7 mouse cellular contexts compared by ENCODE assay signal in genomic region chr5:93265801-93266580, GRCm38 (mm10). TPM values are rescaled to one million over a fixed set of nuclear protein-coding genes. Genes with fewer than 3 reads are reported as not detected.
DNase-seq lines count a peak whose midpoint lies in the region; ATAC-seq and TF ChIP-seq lines count a peak whose summit lies in the region.

No protein-coding gene starts in this region.

- no peak for TF ChIP-seq CTCF in MEL (IDR thresholded peaks at IDR 0.05 in 2 of 3, conservative IDR thresholded peaks at IDR 0.05 in 1 of 3; ENCODE audit: control insufficient read depth in 1 of 3, insufficient read depth in 1 of 3, low read depth in 2 of 3, low read length in 3 of 3, poor library complexity in 1 of 3, severe bottlenecking in 1 of 3)

- peak overlapping the region; percentile 60 to 74 for H3K4me3 ChIP-seq in MEL (ENCODE audit: control insufficient read depth in 1 of 2, insufficient read depth in 1 of 2, low read depth in 2 of 2, low read length in 2 of 2)
- H3K4me3 ChIP-seq in embryonic facial prominence, embryonic 13.5 days = peak overlapping the region; percentile 97
- H3K4me3 ChIP-seq in hindbrain, embryonic 16.5 days (ENCODE audit: low read length) = peak overlapping the region; percentile 92
- peak overlapping the region; percentile 80 for H3K4me3 ChIP-seq in liver, embryonic 15.5 days (replicated peaks)
- H3K4me3 ChIP-seq in stomach, embryonic 15.5 days (replicated peaks) = no peak overlapping the region; the same call in 1 of the 2 replicates

- WGBS in embryonic facial prominence, embryonic 13.5 days = 65% methylated on average over 13 of the region's 13 CpGs
- 70% methylated on average over 13 of the region's 13 CpGs for WGBS in hindbrain, embryonic 16.5 days
- 49% methylated on average over 13 of the region's 13 CpGs for WGBS in liver, embryonic 15.5 days (ENCODE audit: insufficient replicate concordance)
- 54% methylated on average over 13 of the region's 13 CpGs for WGBS in stomach, embryonic 15.5 days

- H3K79me2 ChIP-seq in MEL (ENCODE audit: control insufficient read depth, insufficient read depth, low read length, poor library complexity) = peaks cover 1% of the 10 kb centered on the region; the same call in 1 of the 2 replicates

- H3K27me3 ChIP-seq in MEL (ENCODE audit: control insufficient read depth in 1 of 2, insufficient read depth in 2 of 2, low read length in 2 of 2) = no peaks in the 10 kb centered on the region
- H3K27me3 ChIP-seq in embryonic facial prominence, embryonic 13.5 days = no peaks in the 10 kb centered on the region
- no peaks in the 10 kb centered on the region for H3K27me3 ChIP-seq in hindbrain, embryonic 16.5 days (replicated peaks; ENCODE audit: control insufficient read depth, insufficient read depth, low read length)
- peaks cover 10% of the 10 kb centered on the region; the same call in 1 of the 2 replicates for H3K27me3 ChIP-seq in liver, embryonic 15.5 days
- no peaks in the 10 kb centered on the region for H3K27me3 ChIP-seq in stomach, embryonic 15.5 days (replicated peaks)

- peak overlapping the region; percentile 62 for H3K27ac ChIP-seq in MEL (ENCODE audit: control insufficient read depth, low read depth, low read length)
- H3K27ac ChIP-seq in embryonic facial prominence, embryonic 13.5 days = peak overlapping the region; percentile 79; the same call in 1 of the 2 replicates
- H3K27ac ChIP-seq in hindbrain, embryonic 16.5 days (ENCODE audit: low read depth, low read length) = peak overlapping the region; percentile 87
- H3K27ac ChIP-seq in liver, embryonic 15.5 days (replicated peaks) = 0 out of 2 replicates have a peak overlapping the region, but pooled peaks have one; percentile 21
- H3K27ac ChIP-seq in stomach, embryonic 15.5 days = peak overlapping the region; percentile 80

- intact Hi-C loops in gastrocnemius, postnatal 36 days (cut with DNase I) = loop anchor here (5.0 kb wide), 2 partner anchors 84 to 174 kb away; partner anchors contain the start of gene Sept11

- H3K4me2 ChIP-seq in embryonic facial prominence, embryonic 13.5 days = peak overlapping the region; percentile 61
- H3K4me2 ChIP-seq in hindbrain, embryonic 16.5 days (ENCODE audit: low read length) = peak overlapping the region; percentile 61
- peak overlapping the region; percentile 88 for H3K4me2 ChIP-seq in liver, embryonic 15.5 days
- H3K4me2 ChIP-seq in stomach, embryonic 15.5 days = peak overlapping the region; percentile 49

- TF ChIP-seq EP300 in MEL (IDR thresholded peaks at IDR 0.05; ENCODE audit: low read depth in 1 of 2, low read length in 2 of 2) = no peak

- peaks cover 0 to 31% of the 10 kb centered on the region in 2 experiments; a peak in 3 of 4 replicates for H3K36me3 ChIP-seq in MEL (ENCODE audit: control insufficient read depth in 1 of 2, insufficient read depth in 2 of 2, low read length in 2 of 2)
- peaks cover 12% of the 10 kb centered on the region for H3K36me3 ChIP-seq in embryonic facial prominence, embryonic 13.5 days
- peaks cover 5% of the 10 kb centered on the region for H3K36me3 ChIP-seq in hindbrain, embryonic 16.5 days (ENCODE audit: control insufficient read depth, insufficient read depth, low read length)
- peaks cover 9% of the 10 kb centered on the region for H3K36me3 ChIP-seq in liver, embryonic 15.5 days (replicated peaks)
- H3K36me3 ChIP-seq in stomach, embryonic 15.5 days = peaks cover 5% of the 10 kb centered on the region; the same call in 1 of the 2 replicates

- DNase-seq in MEL (ENCODE audit: low read depth, low spot score) = peak; percentile 60
- no peak for DNase-seq in gastrocnemius, postnatal 36 days
- DNase-seq in thymus, postnatal 10 days (ENCODE audit: low spot score in 2 of 2) = no peak

- no peak for TF ChIP-seq POLR2A in MEL (IDR thresholded peaks at IDR 0.05; ENCODE audit: control insufficient read depth in 1 of 2, insufficient read depth in 1 of 2, low read depth in 1 of 2, low read length in 2 of 2, poor library complexity in 1 of 2)

- H3K9ac ChIP-seq in MEL (ENCODE audit: control insufficient read depth, low read depth, low read length, poor library complexity, severe bottlenecking) = peak overlapping the region; percentile 74
- H3K9ac ChIP-seq in embryonic facial prominence, embryonic 13.5 days = peak overlapping the region; percentile 67; the same call in 1 of the 2 replicates
- 0 out of 2 replicates have a peak overlapping the region, but pooled peaks have one; percentile 27 for H3K9ac ChIP-seq in hindbrain, embryonic 16.5 days (ENCODE audit: low read depth, low read length)
- no peak overlapping the region for H3K9ac ChIP-seq in liver, embryonic 15.5 days
- H3K9ac ChIP-seq in stomach, embryonic 15.5 days = no peak overlapping the region

- no peaks in the 10 kb centered on the region for H3K9me3 ChIP-seq in MEL (replicated peaks; ENCODE audit: insufficient read depth, low read length)
- H3K9me3 ChIP-seq in embryonic facial prominence, embryonic 13.5 days = no peaks in the 10 kb centered on the region
- H3K9me3 ChIP-seq in hindbrain, embryonic 16.5 days (ENCODE audit: control insufficient read depth, low read length) = no peaks in the 10 kb centered on the region
- H3K9me3 ChIP-seq in liver, embryonic 15.5 days (replicated peaks) = no peaks in the 10 kb centered on the region
- no peaks in the 10 kb centered on the region for H3K9me3 ChIP-seq in stomach, embryonic 15.5 days

- peaks cover 9 to 19% of the 10 kb centered on the region in 2 experiments; a peak in 3 of 4 replicates for H3K4me1 ChIP-seq in MEL (ENCODE audit: control insufficient read depth in 1 of 2, insufficient read depth in 2 of 2, low read length in 2 of 2)
- peaks cover 36% of the 10 kb centered on the region for H3K4me1 ChIP-seq in embryonic facial prominence, embryonic 13.5 days
- H3K4me1 ChIP-seq in hindbrain, embryonic 16.5 days (ENCODE audit: control insufficient read depth, insufficient read depth, low read depth, low read length) = peaks cover 14% of the 10 kb centered on the region
- peaks cover 49% of the 10 kb centered on the region for H3K4me1 ChIP-seq in liver, embryonic 15.5 days (replicated peaks)
- no peaks in the 10 kb centered on the region for H3K4me1 ChIP-seq in stomach, embryonic 15.5 days

- ATAC-seq in embryonic facial prominence, embryonic 13.5 days (ENCODE audit: insufficient number of reproducible peaks, insufficient read depth, low FRiP score, low TSS enrichment, low read depth) = no peak
- no peak for ATAC-seq in hindbrain, embryonic 16.5 days
- ATAC-seq in liver, embryonic 15.5 days (ENCODE audit: insufficient read depth) = no peak
- ATAC-seq in stomach, embryonic 15.5 days (ENCODE audit: insufficient read depth, low FRiP score, low read depth) = no peak

- no peak; the same call in 1 of the 2 replicates for TF ChIP-seq RAD21 in MEL (IDR thresholded peaks at IDR 0.05; ENCODE audit: low read depth, low read length)

TF ChIP-seq in MEL, 35 proteins besides CTCF, POLR2A, EP300 and RAD21 (continues in another document):
- TF ChIP-seq USF2 (IDR thresholded peaks at IDR 0.05; ENCODE audit: borderline replicate concordance in 1 of 2, insufficient read depth in 1 of 2, low read depth in 1 of 2, low read length in 2 of 2) (no peak), GABPA (IDR thresholded peaks at IDR 0.05; ENCODE audit: low read depth, low read length) (no peak), NELFE (IDR thresholded peaks at IDR 0.05; ENCODE audit: low read depth, low read length) (0 out of 2 replicates have a peak, but pooled peaks have one; percentile 7), ZKSCAN1 (IDR thresholded peaks at IDR 0.05; ENCODE audit: low read depth, low read length) (no peak), E2F4 (IDR thresholded peaks at IDR 0.05; ENCODE audit: borderline replicate concordance, low read depth, low read length) (no peak), MYB (IDR thresholded peaks at IDR 0.05; ENCODE audit: low read depth, low read length) (no peak), TBP (IDR thresholded peaks at IDR 0.05; ENCODE audit: low read depth, low read length) (no peak), ELF1 (IDR thresholded peaks at IDR 0.05; ENCODE audit: low read depth, low read length) (no peak), ETS1 (IDR thresholded peaks at IDR 0.05; ENCODE audit: low read depth, low read length) (0 out of 2 replicates have a peak, but pooled peaks have one; percentile 30)

RNA-seq across cellular contexts. Expression of gene Ccng2, which starts 1.1 kb away (rescaled TPM):
- 1.0 and 4.6 TPM in 2 replicates for total RNA-seq in MEL (2012; rRNA removed)
- 1 to 10 TPM in 1 of 2 experiments, not detected in 1; 3.7 TPM for polyA plus RNA-seq in MEL (2012; ENCODE audit: insufficient read depth in 1 of 2, insufficient read length in 2 of 2, low read depth in 1 of 2, low replicate concordance in 2 of 2, missing spikeins in 1 of 2)
- polyA plus RNA-seq in embryonic facial prominence, embryonic 13.5 days (2015; fragmentation: Nextera tagmentation; extraction: Ambion mirVana) = 72.0 and 87.0 TPM in 2 replicates
- polyA plus RNA-seq in hindbrain, embryonic 16.5 days (2015; fragmentation: Nextera tagmentation; extraction: Ambion mirVana) = 63.3 and 66.6 TPM in 2 replicates
- polyA plus RNA-seq in liver, embryonic 15.5 days (2015; fragmentation: Nextera tagmentation; extraction: Ambion mirVana) = 22.0 and 23.9 TPM in 2 replicates
- 38.8 and 41.5 TPM in 2 replicates for polyA plus RNA-seq in stomach, embryonic 15.5 days (2015; fragmentation: Nextera tagmentation; extraction: Ambion mirVana)
- 10 to 100 TPM; 11.3 to 12.0 TPM for total RNA-seq in gastrocnemius, postnatal 36 days (2021)

RNA-seq across cellular contexts. Expression of gene 2010109A12Rik, which starts 59.7 kb away (rescaled TPM):
- 0.23 and 0.29 TPM in 2 replicates for total RNA-seq in MEL (2012; rRNA removed)
- polyA plus RNA-seq in MEL (2012; ENCODE audit: insufficient read depth in 1 of 2, insufficient read length in 2 of 2, low read depth in 1 of 2, low replicate concordance in 2 of 2, missing spikeins in 1 of 2) = under 1 TPM in 1 of 2 experiments, not detected in 1; 0.21 TPM
- polyA plus RNA-seq in embryonic facial prominence, embryonic 13.5 days (2015; fragmentation: Nextera tagmentation; extraction: Ambion mirVana) = 0.89 and 3.3 TPM in 2 replicates
- 0.95 and 1.3 TPM in 2 replicates for polyA plus RNA-seq in hindbrain, embryonic 16.5 days (2015; fragmentation: Nextera tagmentation; extraction: Ambion mirVana)
- polyA plus RNA-seq in liver, embryonic 15.5 days (2015; fragmentation: Nextera tagmentation; extraction: Ambion mirVana) = 1.1 and 1.3 TPM in 2 replicates
- 1.5 and 1.7 TPM in 2 replicates for polyA plus RNA-seq in stomach, embryonic 15.5 days (2015; fragmentation: Nextera tagmentation; extraction: Ambion mirVana)
- total RNA-seq in gastrocnemius, postnatal 36 days (2021) = not detected

RNA-seq across cellular contexts. Expression of gene Ccni, which starts 59.7 kb away (rescaled TPM):
- total RNA-seq in MEL (2012; rRNA removed) = 33.4 and 45.1 TPM in 2 replicates
- 100 to 1,000 TPM in 1 of 2 experiments, 10 to 100 TPM in 1; 83.2 to 199 TPM for polyA plus RNA-seq in MEL (2012; ENCODE audit: insufficient read depth in 1 of 2, insufficient read length in 2 of 2, low read depth in 1 of 2, low replicate concordance in 2 of 2, missing spikeins in 1 of 2)
- 119 and 130 TPM in 2 replicates for polyA plus RNA-seq in embryonic facial prominence, embryonic 13.5 days (2015; fragmentation: Nextera tagmentation; extraction: Ambion mirVana)
- polyA plus RNA-seq in hindbrain, embryonic 16.5 days (2015; fragmentation: Nextera tagmentation; extraction: Ambion mirVana) = 118 and 125 TPM in 2 replicates
- polyA plus RNA-seq in liver, embryonic 15.5 days (2015; fragmentation: Nextera tagmentation; extraction: Ambion mirVana) = 33.1 and 34.9 TPM in 2 replicates
- 84.3 and 93.5 TPM in 2 replicates for polyA plus RNA-seq in stomach, embryonic 15.5 days (2015; fragmentation: Nextera tagmentation; extraction: Ambion mirVana)
- 10 to 100 TPM; 47.4 to 63.9 TPM for total RNA-seq in gastrocnemius, postnatal 36 days (2021)

Comparison
In these comparisons a context has a peak if more than half of its experiments do, and no peak if none do; other contexts are left out.
1. H3K27ac ChIP-seq: peak in every context shown above with its lines; median percentile 87 in hindbrain, embryonic 16.5 days; 80 in stomach, embryonic 15.5 days; 79 in embryonic facial prominence, embryonic 13.5 days; 62 in MEL; 21 in liver, embryonic 15.5 days.
2. H3K9ac ChIP-seq: peak in MEL (single experiment), embryonic facial prominence, embryonic 13.5 days (single experiment) and hindbrain, embryonic 16.5 days (single experiment); none in liver, embryonic 15.5 days (single experiment) and stomach, embryonic 15.5 days (single experiment).
3. Peak in every context shown above with its lines, with median percentiles within 50 percentile points of each other: H3K4me2 ChIP-seq.